Mouse (Mus musculus) kidney, postnatal 10 days (tissue): ENCODE data around the gene Orm1.

Experiments used
- DNase-seq: peaks from one replicate; pipeline ENCODE4 v3.0.0; 2021; ENCODE audit warnings: mixed read lengths

Orm1 gene

GRCm38 (mm10) chr4:63344295-63344694 is at the start of gene Orm1:
Orm1 (plus strand) TSS chr4:63344560.
- DNase-seq: no peak

GRCm38 (mm10) chr4:63295641-63296040 is 48.7 kb upstream of the Orm1 start:
- DNase-seq: no peak

GRCm38 (mm10) chr4:63296263-63296662 is 48.1 kb upstream of the Orm1 start:
- no peak for DNase-seq

- no peak for DNase-seq
Measured at GRCm38 (mm10) chr4:63296876-63297275, 47.5 kb upstream of the Orm1 start.

- DNase-seq: no peak
Measured at GRCm38 (mm10) chr4:63298191-63298590, 46.2 kb upstream of the Orm1 start.

- DNase-seq: no peak
Measured at GRCm38 (mm10) chr4:63302641-63303040, 41.7 kb upstream of the Orm1 start.

- DNase-seq: peak; percentile 97
Measured at GRCm38 (mm10) chr4:63307175-63308062, 36.9 kb upstream of the Orm1 start.

GRCm38 (mm10) chr4:63308316-63308715 is 36.0 kb upstream of the Orm1 start:
- DNase-seq: no peak

- DNase-seq: no peak
Measured at GRCm38 (mm10) chr4:63310247-63310855, 34.0 kb upstream of the Orm1 start.

- no peak for DNase-seq
Measured at GRCm38 (mm10) chr4:63311426-63311825, 32.9 kb upstream of the Orm1 start.

GRCm38 (mm10) chr4:63314063-63314462 is 30.3 kb upstream of the Orm1 start:
- DNase-seq: no peak

- DNase-seq: peak; percentile 58
Measured at GRCm38 (mm10) chr4:63316076-63316746, 28.1 kb upstream of the Orm1 start.

- peak; percentile 88 for DNase-seq
Measured at GRCm38 (mm10) chr4:63319566-63319965, 24.8 kb upstream of the Orm1 start.

- DNase-seq: no peak
Measured at GRCm38 (mm10) chr4:63323275-63323815, 21.0 kb upstream of the Orm1 start.

- no peak for DNase-seq
Measured at GRCm38 (mm10) chr4:63333403-63333802, 11.0 kb upstream of the Orm1 start.

GRCm38 (mm10) chr4:63338414-63339076 is 5.8 kb upstream of the Orm1 start:
- DNase-seq: no peak

- no peak for DNase-seq
Measured at GRCm38 (mm10) chr4:63342491-63342890, 1.9 kb upstream of the Orm1 start.

- no peak for DNase-seq
Measured at GRCm38 (mm10) chr4:63343608-63344007, 752 bp upstream of the Orm1 start.

- DNase-seq: no peak
Measured at GRCm38 (mm10) chr4:63345261-63345660, 901 bp downstream of the Orm1 start.

- DNase-seq: no peak
Measured at GRCm38 (mm10) chr4:63346659-63347058, 2.3 kb downstream of the Orm1 start.

GRCm38 (mm10) chr4:63348524-63348923 is 4.2 kb downstream of the Orm1 start:
- no peak for DNase-seq

- no peak for DNase-seq
Measured at GRCm38 (mm10) chr4:63355877-63356665, 11.7 kb downstream of the Orm1 start, which contains the start of gene Orm3. Orm3 (plus strand) TSS chr4:63356162.
